Mouse (Mus musculus) stomach, embryonic 16.5 days (tissue): ENCODE results near the gene Ostc. TPM values are rescaled to one million over a fixed set of nuclear protein-coding genes. Genes with fewer than 3 reads are reported as not detected.

ENCODE experiments used
- ATAC-seq: fragments of 200-750 bp; cut with Nextera tagmentation; 2 replicates; pipeline ENCODE4 v1.8.0; 2017; ENCODE audit warnings: moderate number of reproducible peaks, moderate TSS enrichment; ENCODE audit not compliant: insufficient read depth, low FRiP score
- H3K27ac ChIP-seq: fragments of 300-500 bp; sonication (generic); 2 replicates; pipeline ENCODE4 v1.5.1; 2014; ENCODE audit warnings: low read length
- H3K27me3 ChIP-seq: fragments of 300-500 bp; sonication (generic); 2 replicates; pipeline ENCODE4 v1.6.1; 2014; ENCODE audit warnings: low read length, control low read depth, mixed read lengths; ENCODE audit not compliant: control insufficient read depth, insufficient read depth
- H3K36me3 ChIP-seq: fragments of 300-500 bp; sonication (generic); 2 replicates; pipeline ENCODE4 v1.6.1; 2014; ENCODE audit warnings: low read length; ENCODE audit not compliant: control insufficient read depth, insufficient read depth
- H3K4me1 ChIP-seq: fragments of 300-500 bp; sonication (generic); 2 replicates; pipeline ENCODE4 v1.6.1; 2014; ENCODE audit warnings: low read length, control low read depth, mixed read lengths; ENCODE audit not compliant: control insufficient read depth, insufficient read depth
- H3K4me2 ChIP-seq: fragments of 300-500 bp; sonication (generic); 2 replicates; pipeline ENCODE4 v1.6.1; 2014; ENCODE audit warnings: low read depth, low read length, mixed read lengths
- H3K4me3 ChIP-seq: fragments of 300-500 bp; sonication (generic); replicated peaks from 2 replicates; pipeline ENCODE4 v1.5.1; 2014; ENCODE audit warnings: mild to moderate bottlenecking, low read length
- H3K9ac ChIP-seq: fragments of 300-500 bp; sonication (generic); 2 replicates; pipeline ENCODE4 v1.6.1; 2014; ENCODE audit warnings: low read length
- H3K9me3 ChIP-seq: fragments of 300-500 bp; sonication (generic); replicated peaks from 2 replicates; pipeline ENCODE4 v1.6.1; 2016; ENCODE audit warnings: low read length, control low read depth; ENCODE audit not compliant: control insufficient read depth
- WGBS: fragments of 180-500 bp; shearing (Covaris S2); extraction: QIAGEN DNeasy Blood & Tissue Kit; methylation state at CpG from one replicate; pipeline ENCODE4 v1.1.7; 2014; 5-methylcytosine and 5-hydroxymethylcytosine counted together
- polyA plus RNA-seq: library from polyadenylated mRNA; unstranded; fragments of >200 nt; fragmentation: Nextera tagmentation; extraction: Ambion mirVana; gene quantifications from 2 replicates; pipeline ENCODE4 v1.2.1, GENCODE M21; 2015

Ostc gene
- polyA plus RNA-seq, 1 experiment from 2014 or later, result 396 TPM

- peaks cover 2% of the 10 kb centered on the region; the same call in 1 of the 2 replicates for H3K4me1 ChIP-seq
- no peaks in the 10 kb centered on the region for H3K27me3 ChIP-seq
- peak overlapping the region; percentile 55 for H3K4me2 ChIP-seq
- H3K9me3 ChIP-seq, result no peaks in the 10 kb centered on the region
- H3K4me3 ChIP-seq, result peak overlapping the region; percentile 46
- no peak; the same call in 1 of the 2 replicates for ATAC-seq
- peak overlapping the region; percentile 12; the same call in 1 of the 2 replicates for H3K27ac ChIP-seq
- H3K9ac ChIP-seq, result peak overlapping the region; percentile 61
- WGBS, result 11% methylated on average over 22 of the region's 22 CpGs
- no peaks in the 10 kb centered on the region for H3K36me3 ChIP-seq
Measured at GRCm38 (mm10) chr3:130714775-130715568, 5.7 kb upstream of the Ostc start.

- H3K4me1 ChIP-seq, result peaks cover 7% of the 10 kb centered on the region
- H3K27me3 ChIP-seq, result no peaks in the 10 kb centered on the region
- H3K9ac ChIP-seq, result no peak overlapping the region
- no peaks in the 10 kb centered on the region for H3K9me3 ChIP-seq
- whole genome bisulfite sequencing, result 44% methylated on average over 6 of the region's 6 CpGs
- H3K27ac ChIP-seq, result no peak overlapping the region
- no peaks in the 10 kb centered on the region for H3K36me3 ChIP-seq
- H3K4me2 ChIP-seq, result no peak overlapping the region
- ATAC-seq, result no peak
- no peak overlapping the region for H3K4me3 ChIP-seq
Measured at GRCm38 (mm10) chr3:130712891-130713290, 3.6 kb upstream of the Ostc start.

GRCm38 (mm10) chr3:130710103-130710502 is 859 bp upstream of the Ostc start:
- WGBS, result 51% methylated on average over 7 of the region's 7 CpGs
- H3K4me3 ChIP-seq, result peak overlapping the region; percentile 95
- no peaks in the 10 kb centered on the region for H3K9me3 ChIP-seq
- H3K4me2 ChIP-seq, result peak overlapping the region; percentile 64
- no peaks in the 10 kb centered on the region for H3K36me3 ChIP-seq
- no peaks in the 10 kb centered on the region for H3K27me3 ChIP-seq
- H3K4me1 ChIP-seq, result peaks cover 13% of the 10 kb centered on the region
- no peak for ATAC-seq
- H3K27ac ChIP-seq, result no peak overlapping the region
- H3K9ac ChIP-seq, result peak overlapping the region; percentile 55; the same call in 1 of the 2 replicates

- Histone ChIP-seq H3K27ac (peak overlapping the region; percentile 91), H3K9ac (peak overlapping the region; percentile 96), H3K9me3 (no peaks in the 10 kb centered on the region), H3K4me2 (peak overlapping the region; percentile 66), H3K4me3 (peak overlapping the region; percentile 95), H3K27me3 (no peaks in the 10 kb centered on the region), H3K36me3 (no peaks in the 10 kb centered on the region; the same call in 1 of the 2 replicates), H3K4me1 (peaks cover 13% of the 10 kb centered on the region)
- WGBS, result 1% methylated on average over 5 of the region's 5 CpGs
- no peak for ATAC-seq
Measured at GRCm38 (mm10) chr3:130708529-130708928, 715 bp downstream of the Ostc start.

- Histone ChIP-seq H3K9ac (no peak overlapping the region), H3K27ac (no peak overlapping the region), H3K4me2 (no peak overlapping the region), H3K36me3 (peaks cover 8% of the 10 kb centered on the region; the same call in 1 of the 2 replicates), H3K9me3 (no peaks in the 10 kb centered on the region), H3K4me1 (no peaks in the 10 kb centered on the region), H3K27me3 (no peaks in the 10 kb centered on the region), H3K4me3 (no peak overlapping the region)
- WGBS, result 70% methylated on average over 6 of the region's 6 CpGs
- ATAC-seq, result no peak
Measured at GRCm38 (mm10) chr3:130702289-130702688, 7.0 kb downstream of the Ostc start.

GRCm38 (mm10) chr3:130697622-130698021 is 11.6 kb downstream of the Ostc start:
- Histone ChIP-seq H3K4me2 (no peak overlapping the region), H3K9me3 (0 out of 2 replicates have a peak, but pooled peaks cover 2% of the 10 kb centered on the region), H3K36me3 (peaks cover 22% of the 10 kb centered on the region), H3K4me1 (no peaks in the 10 kb centered on the region), H3K27me3 (no peaks in the 10 kb centered on the region), H3K27ac (no peak overlapping the region), H3K4me3 (no peak overlapping the region), H3K9ac (no peak overlapping the region)
- 77% methylated on average over 4 of the region's 4 CpGs for WGBS
- no peak for ATAC-seq

GRCm38 (mm10) chr3:130694705-130695104 is 14.5 kb downstream of the Ostc start:
- H3K27ac ChIP-seq, result no peak overlapping the region
- no peak overlapping the region for H3K4me2 ChIP-seq
- no peaks in the 10 kb centered on the region for H3K27me3 ChIP-seq
- peaks cover 9% of the 10 kb centered on the region for H3K4me1 ChIP-seq
- H3K9ac ChIP-seq, result no peak overlapping the region
- 0 out of 2 replicates have a peak, but pooled peaks cover 2% of the 10 kb centered on the region for H3K9me3 ChIP-seq
- no peak overlapping the region for H3K4me3 ChIP-seq
- 93% methylated on average over 7 of the region's 7 CpGs for WGBS
- peaks cover 14% of the 10 kb centered on the region for H3K36me3 ChIP-seq
- no peak for ATAC-seq

GRCm38 (mm10) chr3:130694041-130694593 is 15.1 kb downstream of the Ostc start:
- H3K9me3 ChIP-seq, result 0 out of 2 replicates have a peak, but pooled peaks cover 2% of the 10 kb centered on the region
- no peak overlapping the region for H3K4me3 ChIP-seq
- WGBS, result 56% methylated on average over 9 of the region's 9 CpGs
- no peaks in the 10 kb centered on the region for H3K27me3 ChIP-seq
- no peak overlapping the region for H3K27ac ChIP-seq
- no peak overlapping the region for H3K9ac ChIP-seq
- peaks cover 9% of the 10 kb centered on the region for H3K4me1 ChIP-seq
- H3K36me3 ChIP-seq, result peaks cover 14% of the 10 kb centered on the region
- no peak for ATAC-seq
- H3K4me2 ChIP-seq, result no peak overlapping the region

GRCm38 (mm10) chr3:130691596-130692170 is 17.6 kb downstream of the Ostc start:
- peak overlapping the region; percentile 56 for H3K4me2 ChIP-seq
- peak overlapping the region; percentile 58 for H3K9ac ChIP-seq
- 0 out of 2 replicates have a peak overlapping the region, but pooled peaks have one; percentile 6 for H3K27ac ChIP-seq
- 0 out of 2 replicates have a peak, but pooled peaks cover 2% of the 10 kb centered on the region for H3K9me3 ChIP-seq
- H3K27me3 ChIP-seq, result no peaks in the 10 kb centered on the region
- ATAC-seq, result no peak
- peak overlapping the region; percentile 38 for H3K4me3 ChIP-seq
- H3K4me1 ChIP-seq, result peaks cover 9% of the 10 kb centered on the region
- H3K36me3 ChIP-seq, result peaks cover 14% of the 10 kb centered on the region
- WGBS, result 29% methylated on average over 12 of the region's 12 CpGs
